Mouse (Mus musculus) liver, embryonic 14.5 days (tissue): ENCODE measurements around the gene Rrp12.

Experiments
- CTCF ChIP-seq: IDR thresholded peaks from 2 replicates; pipeline ENCODE4 v1.5.1; 2016; ENCODE audit warnings: antibody characterized with exemption, low read depth, control low read depth
- EP300 ChIP-seq: IDR thresholded peaks from 2 replicates; pipeline ENCODE4 v1.6.1; 2016; ENCODE audit warnings: antibody characterized with exemption, low read depth

GRCm38 (mm10) chr19:41847992-41848851 lies 47.8 kb downstream of the Rrp12 start, which contains the start of gene Frat2:
- TF ChIP-seq CTCF (no peak), EP300 (peak; percentile 50; the same call in 1 of the 2 replicates)
